Mouse (Mus musculus): ENCODE results near the gene Stra6. TPM values are rescaled to one million over a fixed set of nuclear protein-coding genes. Genes with fewer than 3 reads are reported as not detected.

The Stra6 gene
- total RNA-seq (2015) (not detected in 2 replicates), total RNA-seq (2017) (not detected in 2 replicates)

GRCm38 (mm10) chr9:58063531-58063930 lies at the start of gene Stra6:
Gene Stra6 (plus strand): TSS chr9:58063788.
- no peak for ATAC-seq (ENCODE audit: poor library complexity, severe bottlenecking)

GRCm38 (mm10) chr9:58014393-58015160 lies 49.0 kb upstream of the Stra6 start:
- ATAC-seq (ENCODE audit: poor library complexity, severe bottlenecking) = peak; percentile 77

- no peak for ATAC-seq (ENCODE audit: poor library complexity, severe bottlenecking)
Observed at GRCm38 (mm10) chr9:58015856-58016255, 47.7 kb upstream of the Stra6 start.

- ATAC-seq (ENCODE audit: poor library complexity, severe bottlenecking) = no peak
Observed at GRCm38 (mm10) chr9:58016962-58017361, 46.6 kb upstream of the Stra6 start.

- no peak for ATAC-seq (ENCODE audit: poor library complexity, severe bottlenecking)
Observed at GRCm38 (mm10) chr9:58018385-58018784, 45.2 kb upstream of the Stra6 start.

- ATAC-seq (ENCODE audit: poor library complexity, severe bottlenecking) = no peak
Observed at GRCm38 (mm10) chr9:58025995-58026394, 37.6 kb upstream of the Stra6 start.

GRCm38 (mm10) chr9:58027426-58028180 lies 36.0 kb upstream of the Stra6 start:
- ATAC-seq (ENCODE audit: poor library complexity, severe bottlenecking) = no peak

GRCm38 (mm10) chr9:58028841-58029240 lies 34.7 kb upstream of the Stra6 start:
- ATAC-seq (ENCODE audit: poor library complexity, severe bottlenecking) = no peak

GRCm38 (mm10) chr9:58029635-58030034 lies 34.0 kb upstream of the Stra6 start:
- ATAC-seq (ENCODE audit: poor library complexity, severe bottlenecking) = no peak

GRCm38 (mm10) chr9:58031895-58032294 lies 31.7 kb upstream of the Stra6 start:
- no peak for ATAC-seq (ENCODE audit: poor library complexity, severe bottlenecking)

GRCm38 (mm10) chr9:58035519-58035918 lies 28.1 kb upstream of the Stra6 start:
- no peak for ATAC-seq (ENCODE audit: poor library complexity, severe bottlenecking)

- ATAC-seq (ENCODE audit: poor library complexity, severe bottlenecking) = no peak
Observed at GRCm38 (mm10) chr9:58035951-58036698, 27.5 kb upstream of the Stra6 start.

- ATAC-seq (ENCODE audit: poor library complexity, severe bottlenecking) = no peak
Observed at GRCm38 (mm10) chr9:58036961-58037360, 26.6 kb upstream of the Stra6 start.

GRCm38 (mm10) chr9:58038500-58039168 lies 25.0 kb upstream of the Stra6 start:
- ATAC-seq (ENCODE audit: poor library complexity, severe bottlenecking) = peak; percentile 76

GRCm38 (mm10) chr9:58040977-58041376 lies 22.6 kb upstream of the Stra6 start:
- ATAC-seq (ENCODE audit: poor library complexity, severe bottlenecking) = no peak

GRCm38 (mm10) chr9:58042391-58042790 lies 21.2 kb upstream of the Stra6 start:
- no peak for ATAC-seq (ENCODE audit: poor library complexity, severe bottlenecking)

GRCm38 (mm10) chr9:58043496-58044017 lies 20.0 kb upstream of the Stra6 start:
- ATAC-seq (ENCODE audit: poor library complexity, severe bottlenecking) = no peak

- ATAC-seq (ENCODE audit: poor library complexity, severe bottlenecking) = no peak
Observed at GRCm38 (mm10) chr9:58044828-58045227, 18.8 kb upstream of the Stra6 start.

- ATAC-seq (ENCODE audit: poor library complexity, severe bottlenecking) = no peak
Observed at GRCm38 (mm10) chr9:58045646-58046045, 17.9 kb upstream of the Stra6 start.

GRCm38 (mm10) chr9:58047061-58047460 lies 16.5 kb upstream of the Stra6 start:
- no peak for ATAC-seq (ENCODE audit: poor library complexity, severe bottlenecking)

GRCm38 (mm10) chr9:58048621-58049020 lies 15.0 kb upstream of the Stra6 start:
- no peak for ATAC-seq (ENCODE audit: poor library complexity, severe bottlenecking)
